Mouse (Mus musculus) spleen, adult 12 weeks (tissue): ENCODE data around the gene Arhgef15.
"Not testable (repeated sequence)": the region's sequence is repeated elsewhere in the genome, so short reads cannot be mapped to it uniquely, and the experiment has no call there.

Experiments
- DNase-seq: peaks from one replicate; pipeline ENCODE4 v3.0.0; 2022; ENCODE audit warnings: low spot score

The Arhgef15 gene

GRCm38 (mm10) chr11:68957308-68957707 lies at the start of gene Arhgef15:
TSS of gene Arhgef15 (minus strand) at chr11:68957480.
- no peak for DNase-seq

GRCm38 (mm10) chr11:69006575-69006974 lies 49.3 kb upstream of the Arhgef15 start:
- DNase-seq = not testable (repeated sequence)

GRCm38 (mm10) chr11:69005193-69005592 lies 47.9 kb upstream of the Arhgef15 start:
- no peak for DNase-seq

GRCm38 (mm10) chr11:69003592-69003991 lies 46.3 kb upstream of the Arhgef15 start:
- no peak for DNase-seq

GRCm38 (mm10) chr11:69002782-69003181 lies 45.5 kb upstream of the Arhgef15 start:
- DNase-seq = not testable (repeated sequence)

GRCm38 (mm10) chr11:68997080-68997479 lies 39.8 kb upstream of the Arhgef15 start:
- no peak for DNase-seq

- DNase-seq = no peak
Observed at GRCm38 (mm10) chr11:68994377-68994776, 37.1 kb upstream of the Arhgef15 start.

- no peak for DNase-seq
Observed at GRCm38 (mm10) chr11:68993122-68993521, 35.8 kb upstream of the Arhgef15 start.

- no peak for DNase-seq
Observed at GRCm38 (mm10) chr11:68988341-68988740, 31.1 kb upstream of the Arhgef15 start.

- no peak for DNase-seq
Observed at GRCm38 (mm10) chr11:68987365-68987882, 30.1 kb upstream of the Arhgef15 start.

- peak; percentile 53 for DNase-seq
Observed at GRCm38 (mm10) chr11:68982639-68983369, 25.5 kb upstream of the Arhgef15 start.

GRCm38 (mm10) chr11:68980919-68981318 lies 23.6 kb upstream of the Arhgef15 start:
- no peak for DNase-seq

GRCm38 (mm10) chr11:68979320-68979733 lies 22.0 kb upstream of the Arhgef15 start:
- DNase-seq = no peak

GRCm38 (mm10) chr11:68975601-68976000 lies 18.3 kb upstream of the Arhgef15 start:
- DNase-seq = no peak

GRCm38 (mm10) chr11:68975085-68975484 lies 17.8 kb upstream of the Arhgef15 start, which contains the start of gene Rangrf:
TSS of gene Rangrf (minus strand) at chr11:68975185.
- DNase-seq = no peak

GRCm38 (mm10) chr11:68974059-68974450 lies 16.8 kb upstream of the Arhgef15 start:
- DNase-seq = no peak

GRCm38 (mm10) chr11:68973250-68974058 lies 16.2 kb upstream of the Arhgef15 start:
- peak; percentile 67 for DNase-seq

- DNase-seq = no peak
Observed at GRCm38 (mm10) chr11:68970232-68970631, 13.0 kb upstream of the Arhgef15 start.

- no peak for DNase-seq
Observed at GRCm38 (mm10) chr11:68968752-68969151, 11.5 kb upstream of the Arhgef15 start.

GRCm38 (mm10) chr11:68967337-68968282 lies 10.3 kb upstream of the Arhgef15 start, which contains the start of gene Slc25a35:
TSS of gene Slc25a35 (plus strand) at chr11:68968131.
- DNase-seq = peak; percentile 85

- no peak for DNase-seq
Observed at GRCm38 (mm10) chr11:68966554-68966953, 9.3 kb upstream of the Arhgef15 start.

- peak; percentile 49 for DNase-seq
Observed at GRCm38 (mm10) chr11:68965845-68966244, 8.6 kb upstream of the Arhgef15 start.
